Mouse (Mus musculus) thymus, adult 2 months (tissue): ENCODE data around the gene Nfia.

Experiments
- CTCF ChIP-seq: fragments of 200-500 bp; IDR thresholded peaks from 2 replicates; pipeline ENCODE4 v1.5.1; 2012; ENCODE audit warnings: mild to moderate bottlenecking, control low read depth, low read length, moderate library complexity, borderline replicate concordance; ENCODE audit not compliant: control insufficient read depth, poor library complexity, insufficient read depth; ENCODE audit errors: extremely low read depth
- POLR2A ChIP-seq: fragments of 200-500 bp; IDR thresholded peaks from 2 replicates; pipeline ENCODE4 v1.6.1; 2012; ENCODE audit warnings: mild to moderate bottlenecking, low read length, control low read depth, moderate library complexity; ENCODE audit not compliant: control insufficient read depth, poor library complexity, insufficient read depth; ENCODE audit errors: extremely low read depth

DNA sequence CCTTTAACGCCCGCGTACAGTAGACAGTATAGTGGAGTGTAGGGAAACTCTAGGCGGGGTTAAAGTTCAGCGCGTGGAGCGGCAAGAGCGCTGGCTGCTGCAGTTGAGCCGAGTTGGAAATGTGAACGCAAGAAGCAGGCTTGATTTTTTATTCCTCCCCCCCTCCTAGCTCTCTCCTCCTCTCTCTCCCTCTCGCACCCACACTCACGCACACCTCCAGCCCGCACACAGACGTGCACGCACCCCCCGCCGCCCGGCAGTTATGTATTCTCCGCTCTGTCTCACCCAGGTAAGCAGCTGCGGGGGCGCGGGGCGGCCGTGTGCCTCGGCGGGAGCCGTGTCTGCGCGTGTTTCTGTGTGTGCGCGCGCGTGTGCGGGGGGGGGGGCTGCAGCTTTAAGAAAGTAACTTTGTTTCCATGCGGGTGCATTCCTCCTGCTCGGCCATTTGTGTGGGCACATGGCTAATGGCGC, 5.2 kb downstream of the Nfia start, which contains the start of gene E130114P18Rik:
- TF ChIP-seq CTCF = no peak
- no peak for TF ChIP-seq POLR2A
